Mouse (Mus musculus) c-Kit-positive CD71-positive TER-119-negative erythroid progenitor cells, embryonic 14.5 days (primary cell): ENCODE measurements around the gene Sytl3.

Source experiments
- DNase-seq: peaks from one replicate; pipeline ENCODE4 v3.0.0-alpha.2; 2013; ENCODE audit warnings: low read depth

The Sytl3 gene

GRCm38 (mm10) chr17:6755176-6755575, 96.3 kb downstream of the Sytl3 start:
- DNase-seq = no peak

- DNase-seq = no peak
Observed at GRCm38 (mm10) chr17:6755873-6756272, 97.0 kb downstream of the Sytl3 start.

- no peak for DNase-seq
Observed at GRCm38 (mm10) chr17:6757902-6758301, 99.0 kb downstream of the Sytl3 start.

- DNase-seq = no peak
Observed at GRCm38 (mm10) chr17:6758845-6759244, 100.0 kb downstream of the Sytl3 start.

- DNase-seq = no peak
Observed at GRCm38 (mm10) chr17:6759717-6760292, 100.9 kb downstream of the Sytl3 start.

GRCm38 (mm10) chr17:6763513-6764226, 104.8 kb downstream of the Sytl3 start:
- DNase-seq = no peak

- no peak for DNase-seq
Observed at GRCm38 (mm10) chr17:6764227-6764593, 105.3 kb downstream of the Sytl3 start.

GRCm38 (mm10) chr17:6764730-6765129, 105.8 kb downstream of the Sytl3 start:
- no peak for DNase-seq

GRCm38 (mm10) chr17:6765886-6766285, 107.0 kb downstream of the Sytl3 start:
- DNase-seq = no peak

GRCm38 (mm10) chr17:6766823-6767222, 107.9 kb downstream of the Sytl3 start:
- no peak for DNase-seq

- DNase-seq = no peak
Observed at GRCm38 (mm10) chr17:6767771-6768170, 108.9 kb downstream of the Sytl3 start.

GRCm38 (mm10) chr17:6768301-6768788, 109.5 kb downstream of the Sytl3 start:
- DNase-seq = no peak

GRCm38 (mm10) chr17:6769602-6770001, 110.7 kb downstream of the Sytl3 start:
- no peak for DNase-seq

GRCm38 (mm10) chr17:6771661-6772489, 113.0 kb downstream of the Sytl3 start:
- no peak for DNase-seq

GRCm38 (mm10) chr17:6772490-6772773, 113.5 kb downstream of the Sytl3 start:
- no peak for DNase-seq

GRCm38 (mm10) chr17:6773249-6773966, 114.5 kb downstream of the Sytl3 start:
- peak; percentile 66 for DNase-seq

GRCm38 (mm10) chr17:6775221-6775620, 116.3 kb downstream of the Sytl3 start:
- no peak for DNase-seq

- no peak for DNase-seq
Observed at GRCm38 (mm10) chr17:6775671-6776070, 116.8 kb downstream of the Sytl3 start.

GRCm38 (mm10) chr17:6776123-6776522, 117.2 kb downstream of the Sytl3 start:
- DNase-seq = no peak

- DNase-seq = no peak
Observed at GRCm38 (mm10) chr17:6776576-6776975, 117.7 kb downstream of the Sytl3 start.

GRCm38 (mm10) chr17:6777061-6777460, 118.2 kb downstream of the Sytl3 start:
- no peak for DNase-seq

GRCm38 (mm10) chr17:6777629-6778331, 118.9 kb downstream of the Sytl3 start:
- no peak for DNase-seq
